Mouse (Mus musculus) heart, embryonic 12.5 days (tissue): ENCODE measurements around the gene Sel1l2. TPM values are rescaled to one million over a fixed set of nuclear protein-coding genes. Genes with fewer than 3 reads are reported as not detected.
"Not testable (repeated sequence)": the region's sequence is repeated elsewhere in the genome, so short reads cannot be mapped to it uniquely, and the experiment has no call there.

Source experiments
- ATAC-seq: fragments of 200-750 bp; cut with Nextera tagmentation; 2 replicates; pipeline ENCODE4 v1.8.0; 2017; ENCODE audit warnings: moderate TSS enrichment, moderate library complexity; ENCODE audit not compliant: insufficient number of reproducible peaks, low FRiP score
- H3K27ac ChIP-seq: fragments of 300-500 bp; sonication (generic); 2 replicates; pipeline ENCODE4 v1.5.1; 2016; ENCODE audit warnings: mild to moderate bottlenecking, moderate library complexity; ENCODE audit not compliant: poor library complexity, severe bottlenecking
- H3K27me3 ChIP-seq: fragments of 300-500 bp; sonication (generic); replicated peaks from 2 replicates; pipeline ENCODE4 v1.6.1; 2016; ENCODE audit warnings: mild to moderate bottlenecking, moderate library complexity
- H3K36me3 ChIP-seq: fragments of 300-500 bp; sonication (generic); 2 replicates; pipeline ENCODE4 v1.6.1; 2016; ENCODE audit warnings: mild to moderate bottlenecking, moderate library complexity
- H3K4me1 ChIP-seq: fragments of 300-500 bp; sonication (generic); replicated peaks from 2 replicates; pipeline ENCODE4 v1.6.1; 2016; ENCODE audit warnings: mild to moderate bottlenecking
- H3K4me2 ChIP-seq: fragments of 300-500 bp; sonication (generic); 2 replicates; pipeline ENCODE4 v1.6.1; 2016; ENCODE audit warnings: mild to moderate bottlenecking, moderate library complexity
- H3K4me3 ChIP-seq: fragments of 300-500 bp; sonication (generic); 2 replicates; pipeline ENCODE4 v1.5.1; 2016; ENCODE audit warnings: mild to moderate bottlenecking
- H3K9ac ChIP-seq: fragments of 300-500 bp; sonication (generic); 2 replicates; pipeline ENCODE4 v1.6.1; 2016; ENCODE audit warnings: mild to moderate bottlenecking, moderate library complexity
- H3K9me3 ChIP-seq: fragments of 300-500 bp; sonication (generic); replicated peaks from 2 replicates; pipeline ENCODE4 v1.6.1; 2016; ENCODE audit warnings: mild to moderate bottlenecking, moderate library complexity
- WGBS: fragments of 180-500 bp; shearing (Covaris S2); methylation state at CpG from one replicate; pipeline ENCODE4 v1.1.7; 2016; 5-methylcytosine and 5-hydroxymethylcytosine counted together
- polyA plus RNA-seq: library from polyadenylated mRNA; unstranded; fragments of >200 nt; fragmentation: Nextera tagmentation; extraction: Ambion mirVana; gene quantifications from 2 replicates; pipeline ENCODE4 v1.2.1, GENCODE M21; 2016

Sel1l2 gene
- polyA plus RNA-seq, 1 experiment from 2014 or later = not detected

DNA sequence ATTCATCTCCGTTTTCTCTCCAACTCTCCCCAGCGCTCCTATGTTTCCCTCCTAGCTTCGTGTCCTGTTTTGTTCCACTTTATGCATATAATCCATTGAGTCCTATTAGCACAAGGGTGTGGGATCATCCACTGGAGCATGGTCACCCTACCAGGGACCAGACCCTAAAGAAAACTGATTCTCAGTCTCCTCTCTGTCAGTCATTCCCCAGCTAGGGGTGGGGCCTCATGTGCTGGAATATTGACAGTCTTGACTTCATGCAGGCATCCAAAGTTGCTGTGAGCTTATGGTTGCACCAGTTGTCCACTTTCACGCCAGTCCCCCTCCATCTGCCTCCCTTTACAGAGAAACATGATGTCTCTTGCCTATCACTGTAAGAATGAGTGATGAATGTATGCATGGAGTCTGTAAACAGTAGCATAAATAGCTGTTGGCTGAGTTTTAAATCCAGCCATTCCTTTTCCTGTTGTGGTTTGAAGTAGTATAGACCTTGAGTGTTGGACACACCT, 174.9 kb downstream of the Sel1l2 start:
- no peaks in the 10 kb centered on the region for H3K36me3 ChIP-seq
- ATAC-seq = no peak
- H3K27ac ChIP-seq = no peak overlapping the region
- no peak overlapping the region for H3K4me2 ChIP-seq
- H3K9me3 ChIP-seq = no peaks in the 10 kb centered on the region
- no peak overlapping the region for H3K9ac ChIP-seq
- peaks cover 8% of the 10 kb centered on the region for H3K4me1 ChIP-seq
- H3K27me3 ChIP-seq = no peaks in the 10 kb centered on the region
- 86% methylated on average over 4 of the region's 4 CpGs for WGBS
- H3K4me3 ChIP-seq = no peak overlapping the region

DNA sequence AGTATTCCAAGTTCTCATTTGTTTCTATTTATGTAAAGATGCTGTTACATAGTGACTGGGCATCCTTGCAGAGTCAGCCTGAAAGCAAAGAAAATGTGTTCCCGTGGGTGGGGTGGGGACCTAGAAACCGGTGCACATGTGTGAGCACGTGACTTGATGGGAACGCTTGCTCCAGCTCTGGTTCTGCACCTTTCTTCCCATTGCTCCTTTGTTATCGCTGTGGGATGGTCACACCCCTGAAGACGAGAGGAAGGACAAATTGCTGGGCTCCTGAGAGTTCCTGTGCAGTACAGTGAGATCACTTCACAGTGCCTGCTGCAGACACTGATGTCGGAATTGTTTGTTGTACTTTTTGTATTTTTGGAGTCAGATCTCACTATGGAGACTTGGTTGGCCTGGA, 185.8 kb downstream of the Sel1l2 start:
- no peaks in the 10 kb centered on the region for H3K27me3 ChIP-seq
- peaks cover 33% of the 10 kb centered on the region for H3K36me3 ChIP-seq
- no peak overlapping the region for H3K4me3 ChIP-seq
- no peaks in the 10 kb centered on the region for H3K9me3 ChIP-seq
- no peak overlapping the region for H3K27ac ChIP-seq
- H3K9ac ChIP-seq = no peak overlapping the region
- WGBS = 91% methylated on average over 7 of the region's 7 CpGs
- ATAC-seq = no peak
- H3K4me2 ChIP-seq = no peak overlapping the region
- peaks cover 15% of the 10 kb centered on the region; the same call in 1 of the 2 replicates for H3K4me1 ChIP-seq

DNA sequence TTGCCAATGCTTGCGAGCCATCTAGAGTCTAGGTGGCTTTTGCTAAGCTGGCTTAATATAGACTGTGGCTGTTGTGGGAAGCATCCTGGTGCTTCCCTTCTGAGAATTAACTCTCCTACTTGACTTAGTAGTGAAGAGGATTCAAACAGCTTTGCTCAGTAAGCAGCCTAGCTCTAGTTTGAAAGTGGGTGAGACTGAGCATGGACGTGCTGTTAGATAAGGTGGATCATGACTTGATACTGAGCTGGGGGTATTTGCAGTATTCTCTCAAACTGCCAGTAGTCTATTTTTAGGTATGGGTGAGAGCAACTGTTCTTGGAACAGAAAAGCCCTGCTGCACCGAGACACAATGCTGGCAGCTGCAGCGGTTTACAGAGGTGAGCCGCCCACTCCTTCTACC, 186.9 kb downstream of the Sel1l2 start:
- peaks cover 39% of the 10 kb centered on the region for H3K36me3 ChIP-seq
- peak overlapping the region; percentile 30 for H3K4me2 ChIP-seq
- peaks cover 15% of the 10 kb centered on the region; the same call in 1 of the 2 replicates for H3K4me1 ChIP-seq
- no peaks in the 10 kb centered on the region for H3K27me3 ChIP-seq
- peak overlapping the region; percentile 68 for H3K27ac ChIP-seq
- 39% methylated on average over 5 of the region's 5 CpGs for WGBS
- no peak overlapping the region for H3K9ac ChIP-seq
- ATAC-seq = peak; percentile 57; the same call in 1 of the 2 replicates
- no peaks in the 10 kb centered on the region for H3K9me3 ChIP-seq
- no peak overlapping the region for H3K4me3 ChIP-seq

DNA sequence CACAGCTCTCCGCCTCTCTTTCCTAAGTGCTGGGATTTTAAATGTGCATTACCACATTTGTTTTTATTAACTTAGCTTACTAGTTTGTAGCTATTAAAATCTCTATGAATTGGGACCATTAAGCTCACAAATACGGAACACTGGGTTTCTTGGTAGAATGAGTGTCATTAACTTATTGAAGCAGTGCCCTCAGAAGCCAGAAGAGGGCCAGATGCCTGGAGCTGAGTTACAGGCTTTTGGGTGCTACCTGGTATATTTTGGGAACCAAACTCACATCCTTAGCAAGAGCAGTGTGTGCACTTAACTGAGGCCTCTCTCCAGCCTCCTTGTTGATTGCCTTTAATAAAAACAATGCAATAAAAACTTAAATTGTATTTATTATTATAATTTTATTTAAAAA, 188.8 kb downstream of the Sel1l2 start:
- H3K36me3 ChIP-seq = peaks cover 45% of the 10 kb centered on the region
- ATAC-seq = no peak
- H3K27ac ChIP-seq = no peak overlapping the region
- no peak overlapping the region for H3K4me3 ChIP-seq
- no peaks in the 10 kb centered on the region for H3K27me3 ChIP-seq
- WGBS = 82% methylated on average over 2 of the region's 2 CpGs
- no peak overlapping the region for H3K9ac ChIP-seq
- no peak overlapping the region for H3K4me2 ChIP-seq
- H3K4me1 ChIP-seq = peaks cover 15% of the 10 kb centered on the region; the same call in 1 of the 2 replicates
- H3K9me3 ChIP-seq = no peaks in the 10 kb centered on the region

DNA sequence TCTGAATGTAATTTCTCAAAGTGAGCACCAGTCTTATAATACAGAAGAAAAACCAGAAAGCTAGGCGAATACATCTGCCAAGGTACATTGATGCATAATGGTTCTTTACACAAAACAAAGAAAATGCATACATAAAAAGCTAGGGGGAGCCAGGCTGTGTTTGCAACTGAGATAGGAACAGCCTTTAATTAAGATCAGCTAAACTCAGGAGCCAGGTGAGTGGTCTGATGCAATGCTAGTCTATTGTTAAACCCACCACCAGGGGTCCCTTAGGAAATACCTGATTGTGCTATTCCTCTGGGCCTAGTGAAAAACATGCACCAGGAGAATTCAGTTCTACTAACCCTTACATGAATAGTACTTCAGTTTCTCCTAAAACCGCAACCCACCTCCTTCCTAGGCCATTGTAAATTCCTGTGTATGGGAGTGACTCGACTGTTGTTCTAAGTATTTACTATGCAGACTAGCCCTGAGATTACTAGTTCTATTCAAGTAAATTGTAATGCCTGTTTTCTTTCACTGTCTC, 203.8 kb downstream of the Sel1l2 start:
- H3K36me3 ChIP-seq = peaks cover 44% of the 10 kb centered on the region
- H3K4me1 ChIP-seq, H3K27me3 ChIP-seq, H3K9me3 ChIP-seq, H3K27ac ChIP-seq, ATAC-seq, H3K4me3 ChIP-seq, H3K9ac ChIP-seq, H3K4me2 ChIP-seq: not testable (repeated sequence)
- WGBS = 88% methylated on average over 3 of the region's 3 CpGs

Other genes with a start within 250 kb of the Sel1l2 start
- gene Gm17374, start 237.7 kb downstream of the Sel1l2 start, polyA plus RNA-seq = not detected in 2 replicates
- 20.1 and 20.4 TPM in 2 replicates for gene Esf1, start 219.1 kb downstream of the Sel1l2 start, polyA plus RNA-seq
- 34.0 and 34.3 TPM in 2 replicates for gene Ndufaf5, start 219.1 kb downstream of the Sel1l2 start, polyA plus RNA-seq
- gene Macrod2, start 5.6 kb upstream of the Sel1l2 start, polyA plus RNA-seq = 22.7 and 24.9 TPM in 2 replicates